ENCODE assay signal across 8 mouse cellular contexts in the genomic region with DNA sequence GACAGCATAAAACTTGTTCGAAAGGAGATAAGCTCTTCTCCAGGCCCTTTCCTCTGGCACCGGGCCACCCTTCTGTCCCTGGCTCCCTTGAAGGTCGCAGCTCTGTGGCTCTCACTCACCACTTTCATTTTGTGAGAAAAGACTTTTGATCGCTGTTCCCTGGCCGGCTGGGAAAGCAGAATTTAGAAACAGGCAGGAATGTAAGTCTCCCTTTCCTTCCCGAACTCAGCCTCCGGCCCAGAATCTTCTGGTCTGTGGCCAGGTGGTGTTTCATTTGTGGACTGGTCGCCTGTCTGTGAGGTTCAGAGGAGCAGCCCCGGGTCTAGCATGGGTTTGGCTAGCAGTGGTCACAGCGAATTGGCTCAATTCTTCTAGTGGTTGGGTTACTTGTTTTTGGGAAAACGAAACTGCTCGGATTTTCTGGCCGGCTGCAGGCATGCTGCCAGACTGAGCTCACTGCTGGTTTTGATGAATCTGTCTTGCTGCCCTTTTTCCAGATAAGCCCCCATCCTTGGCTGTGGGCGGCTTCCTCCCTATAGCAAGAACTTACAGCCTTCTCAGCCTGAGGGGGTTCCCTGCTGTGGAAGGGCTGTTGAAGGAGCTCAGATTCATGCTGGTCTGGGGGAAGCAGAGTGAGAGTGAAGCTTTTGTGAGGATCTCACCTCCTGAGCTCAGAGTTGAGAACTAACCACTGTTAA. TPM values are rescaled to one million over a fixed set of nuclear protein-coding genes. Genes with fewer than 3 reads are reported as not detected.
A peak's percentile ranks its signal among the peaks of the same experiment; 100 is the strongest.
DNase-seq lines count a peak whose midpoint lies in the region; ATAC-seq and TF ChIP-seq lines count a peak whose summit lies in the region.

Gene Slfn9 (minus strand): TSS at position 362 of the 698 bp plus-strand sequence.

- H3K27me3 ChIP-seq in intestine, embryonic 15.5 days (replicated peaks): no peaks in the 10 kb centered on the region
- no peaks in the 10 kb centered on the region for H3K27me3 ChIP-seq in limb, embryonic 13.5 days
- H3K27me3 ChIP-seq in midbrain, embryonic 12.5 days: peaks cover 18% of the 10 kb centered on the region
- H3K27me3 ChIP-seq in splenic B cell, adult 2 months (ENCODE audit: control insufficient read depth, insufficient read depth, low read length, poor library complexity, severe bottlenecking): no peaks in the 10 kb centered on the region

- no peaks in the 10 kb centered on the region for H3K9me3 ChIP-seq in intestine, embryonic 15.5 days
- H3K9me3 ChIP-seq in limb, embryonic 13.5 days: no peaks in the 10 kb centered on the region
- H3K9me3 ChIP-seq in midbrain, embryonic 12.5 days: no peaks in the 10 kb centered on the region

- peak within 1 kb of the TSS; percentile 82 for H3K4me2 ChIP-seq in intestine, embryonic 15.5 days (replicated peaks)
- peak within 1 kb of the TSS; percentile 87 for H3K4me2 ChIP-seq in limb, embryonic 13.5 days (replicated peaks)
- peak within 1 kb of the TSS; percentile 55 for H3K4me2 ChIP-seq in midbrain, embryonic 12.5 days (replicated peaks)

- H3K36me3 ChIP-seq in intestine, embryonic 15.5 days: no peaks in the 10 kb centered on the region
- peaks cover 3% of the 10 kb centered on the region; the same call in 1 of the 2 replicates for H3K36me3 ChIP-seq in limb, embryonic 13.5 days
- H3K36me3 ChIP-seq in midbrain, embryonic 12.5 days: no peaks in the 10 kb centered on the region
- no peaks in the 10 kb centered on the region; the same call in 1 of the 2 replicates for H3K36me3 ChIP-seq in splenic B cell, adult 2 months (ENCODE audit: control insufficient read depth, insufficient read depth, low read length, poor library complexity, severe bottlenecking)

- TF ChIP-seq POLR2A in cortical plate, adult 2 months (IDR thresholded peaks at IDR 0.05; ENCODE audit: extremely low read depth, insufficient read depth, low read length): no peak

- 11% methylated on average over 14 of the region's 14 CpGs for WGBS in intestine, embryonic 15.5 days
- WGBS in limb, embryonic 13.5 days: 3% methylated on average over 14 of the region's 14 CpGs
- 8% methylated on average over 14 of the region's 14 CpGs for WGBS in midbrain, embryonic 12.5 days

- H3K4me3 ChIP-seq in cortical plate, adult 2 months (ENCODE audit: insufficient read depth, low read length): peak within 1 kb of the TSS; percentile 51
- H3K4me3 ChIP-seq in intestine, embryonic 15.5 days (replicated peaks): peak within 1 kb of the TSS; percentile 47
- H3K4me3 ChIP-seq in limb, embryonic 13.5 days: peak within 1 kb of the TSS; percentile 53
- H3K4me3 ChIP-seq in midbrain, embryonic 12.5 days: peak within 1 kb of the TSS; percentile 35

- H3K27ac ChIP-seq in cortical plate, adult 2 months (ENCODE audit: insufficient read depth, low read length): no peak within 1 kb of the TSS
- peak within 1 kb of the TSS; percentile 66 for H3K27ac ChIP-seq in intestine, embryonic 15.5 days
- peak within 1 kb of the TSS; percentile 44; the same call in 1 of the 2 replicates for H3K27ac ChIP-seq in limb, embryonic 13.5 days
- no peak within 1 kb of the TSS for H3K27ac ChIP-seq in midbrain, embryonic 12.5 days (replicated peaks)

- ATAC-seq in granulocyte monocyte progenitor cell, adult 5-6 weeks (replicated peaks; ENCODE audit: poor library complexity, severe bottlenecking): peak; percentile 52
- ATAC-seq in intestine, embryonic 15.5 days: peak; percentile 55; the same call in 1 of the 2 replicates
- no peak for ATAC-seq in limb, embryonic 13.5 days (ENCODE audit: low FRiP score, low read depth)
- no peak for ATAC-seq in midbrain, embryonic 12.5 days (ENCODE audit: low FRiP score, low read depth)

- no peak for TF ChIP-seq CTCF in cortical plate, adult 2 months (IDR thresholded peaks at IDR 0.05; ENCODE audit: extremely low read depth, insufficient read depth, low read length)

- H3K9ac ChIP-seq in intestine, embryonic 15.5 days: peak within 1 kb of the TSS; percentile 56
- peak within 1 kb of the TSS; percentile 67 for H3K9ac ChIP-seq in limb, embryonic 13.5 days
- H3K9ac ChIP-seq in midbrain, embryonic 12.5 days (replicated peaks): peak within 1 kb of the TSS; percentile 47; the same call in 1 of the 2 replicates

- peak; percentile 12 to 48 for DNase-seq in spleen, postnatal 10 days (ENCODE audit: low spot score in 2 of 2)
- DNase-seq in spleen, adult 12 weeks (ENCODE audit: low spot score): no peak
- DNase-seq in splenic B cell, adult 2 months (ENCODE audit: low read depth, low spot score): peak; percentile 25

- no peaks in the 10 kb centered on the region for H3K4me1 ChIP-seq in cortical plate, adult 2 months (ENCODE audit: control insufficient read depth, insufficient read depth, low read length)
- peaks cover 10% of the 10 kb centered on the region; the same call in 1 of the 2 replicates for H3K4me1 ChIP-seq in intestine, embryonic 15.5 days (replicated peaks)
- peaks cover 19% of the 10 kb centered on the region for H3K4me1 ChIP-seq in limb, embryonic 13.5 days
- peaks cover 18% of the 10 kb centered on the region for H3K4me1 ChIP-seq in midbrain, embryonic 12.5 days

RNA-seq across cellular contexts. Expression of gene Slfn9, which starts in this region (rescaled TPM):
- polyA plus RNA-seq in cortical plate, adult 2 months (2012; rRNA removed): 0.17 and 0.25 TPM in 2 replicates
- 30.6 and 48.4 TPM in 2 replicates for total RNA-seq in granulocyte monocyte progenitor cell, adult 5-6 weeks (2014; fragmentation: Nextera tagmentation)
- 44.6 and 48.6 TPM in 2 replicates for total RNA-seq in granulocyte monocyte progenitor cell, adult 5-6 weeks (2017)
- 19.6 and 20.0 TPM in 2 replicates for polyA plus RNA-seq in intestine, embryonic 15.5 days (2015; fragmentation: Nextera tagmentation; extraction: Ambion mirVana)
- 14.4 and 17.1 TPM in 2 replicates for polyA plus RNA-seq in limb, embryonic 13.5 days (2015; fragmentation: Nextera tagmentation; extraction: Ambion mirVana)
- polyA plus RNA-seq in midbrain, embryonic 12.5 days (2016; fragmentation: Nextera tagmentation; extraction: Ambion mirVana): 9.3 and 10.6 TPM in 2 replicates

Comparison
In these comparisons a context has a peak if more than half of its experiments do, and no peak if none do; other contexts are left out.
1. H3K27ac ChIP-seq: peak in intestine, embryonic 15.5 days (single experiment) and limb, embryonic 13.5 days (single experiment); none in cortical plate, adult 2 months (single experiment) and midbrain, embryonic 12.5 days (single experiment).
2. ATAC-seq: peak in granulocyte monocyte progenitor cell, adult 5-6 weeks (single experiment) and intestine, embryonic 15.5 days (single experiment); none in limb, embryonic 13.5 days (single experiment) and midbrain, embryonic 12.5 days (single experiment).
3. Peak in every context shown above with its lines, with median percentiles within 50 percentile points of each other: H3K4me3 ChIP-seq, H3K4me2 ChIP-seq and H3K9ac ChIP-seq.